Mouse (Mus musculus) lung, embryonic 14.5 days (tissue): Measurements from ENCODE around the gene Anxa9. TPM values are rescaled to one million over a fixed set of nuclear protein-coding genes. Genes with fewer than 3 reads are reported as not detected.
A peak's percentile ranks its signal among the peaks of the same experiment; 100 is the strongest.

ENCODE experiments used
- ATAC-seq: fragments of 200-750 bp; cut with Nextera tagmentation; 2 replicates; pipeline ENCODE4 v1.8.0; 2017; ENCODE audit warnings: mild to moderate bottlenecking, moderate TSS enrichment, moderate library complexity; ENCODE audit not compliant: insufficient read depth
- DNase-seq: peaks from one replicate; pipeline ENCODE4 v3.0.0-alpha.2; 2015
- H3K27ac ChIP-seq: fragments of 300-500 bp; sonication (generic); 2 replicates; pipeline ENCODE4 v1.5.1; 2014; ENCODE audit warnings: low read depth, mild to moderate bottlenecking, moderate library complexity
- H3K27me3 ChIP-seq: fragments of 300-500 bp; sonication (generic); 2 replicates; pipeline ENCODE4 v1.6.1; 2014; ENCODE audit warnings: low read length, control low read depth; ENCODE audit not compliant: insufficient read depth
- H3K36me3 ChIP-seq: fragments of 300-500 bp; sonication (generic); 2 replicates; pipeline ENCODE4 v1.6.1; 2014; ENCODE audit warnings: control low read depth; ENCODE audit not compliant: insufficient read depth
- H3K4me1 ChIP-seq: fragments of 300-500 bp; sonication (generic); 2 replicates; pipeline ENCODE4 v1.6.1; 2014; ENCODE audit warnings: antibody characterized with exemption, control low read depth; ENCODE audit not compliant: insufficient read depth
- H3K4me2 ChIP-seq: fragments of 300-500 bp; sonication (generic); 2 replicates; pipeline ENCODE4 v1.6.1; 2014; ENCODE audit warnings: mild to moderate bottlenecking
- H3K4me3 ChIP-seq: fragments of 300-500 bp; sonication (generic); 2 replicates; pipeline ENCODE4 v1.5.1; 2014; ENCODE audit warnings: low read depth, low read length
- H3K9ac ChIP-seq: fragments of 300-500 bp; sonication (generic); 2 replicates; pipeline ENCODE4 v1.6.1; 2014
- H3K9me3 ChIP-seq: fragments of 300-500 bp; sonication (generic); 2 replicates; pipeline ENCODE4 v1.6.1; 2016; ENCODE audit warnings: low read depth, low read length, control low read depth
- CTCF ChIP-seq: IDR thresholded peaks from 2 replicates; pipeline ENCODE4 v1.5.1; 2016; ENCODE audit warnings: antibody characterized with exemption, low read depth
- WGBS: fragments of 180-500 bp; shearing (Covaris S2); extraction: QIAGEN DNeasy Blood & Tissue Kit; methylation state at CpG from one replicate; pipeline ENCODE4 v1.1.7; 2014; 5-methylcytosine and 5-hydroxymethylcytosine counted together
- polyA plus RNA-seq: library from polyadenylated mRNA; unstranded; fragments of >200 nt; fragmentation: Nextera tagmentation; extraction: Ambion mirVana; gene quantifications from 2 replicates; pipeline ENCODE4 v1.2.1, GENCODE M21; 2014

The Anxa9 gene
- polyA plus RNA-seq, 1 experiment from 2014 or later, result 2.0 TPM

DNA sequence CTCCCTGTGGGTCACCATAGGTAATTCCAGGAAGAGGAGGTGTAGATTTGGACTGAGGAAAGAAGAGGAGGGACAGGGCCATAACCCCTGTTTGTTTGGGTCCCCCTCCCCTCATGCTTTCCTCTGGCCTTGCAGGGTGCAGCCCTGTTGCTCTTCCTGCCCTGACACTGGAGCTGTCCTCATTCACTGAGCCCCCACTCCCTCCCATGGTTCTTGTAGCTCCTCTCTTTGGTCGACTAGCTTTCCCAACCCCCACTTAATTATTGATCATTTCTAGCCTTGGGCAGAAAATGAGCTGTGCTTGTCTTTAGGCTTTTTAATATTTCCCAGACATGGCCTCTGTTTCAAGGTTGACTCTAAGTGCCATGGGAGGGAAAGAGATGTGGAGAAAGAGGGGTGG is 22.9 kb downstream of the Anxa9 start:
- H3K36me3 ChIP-seq, result peaks cover 15% of the 10 kb centered on the region; the same call in 1 of the 2 replicates
- no peak for TF ChIP-seq CTCF
- peak overlapping the region; percentile 83; the same call in 1 of the 2 replicates for H3K9ac ChIP-seq
- H3K4me1 ChIP-seq, result peaks cover 5% of the 10 kb centered on the region; the same call in 1 of the 2 replicates
- H3K4me3 ChIP-seq, result peak overlapping the region; percentile 59
- H3K27me3 ChIP-seq, result no peaks in the 10 kb centered on the region
- DNase-seq, result no peak
- H3K4me2 ChIP-seq, result peak overlapping the region; percentile 75
- no peaks in the 10 kb centered on the region for H3K9me3 ChIP-seq
- 10% methylated on average over 1 of the region's 1 CpGs for WGBS
- no peak for ATAC-seq
- H3K27ac ChIP-seq, result no peak overlapping the region

DNA sequence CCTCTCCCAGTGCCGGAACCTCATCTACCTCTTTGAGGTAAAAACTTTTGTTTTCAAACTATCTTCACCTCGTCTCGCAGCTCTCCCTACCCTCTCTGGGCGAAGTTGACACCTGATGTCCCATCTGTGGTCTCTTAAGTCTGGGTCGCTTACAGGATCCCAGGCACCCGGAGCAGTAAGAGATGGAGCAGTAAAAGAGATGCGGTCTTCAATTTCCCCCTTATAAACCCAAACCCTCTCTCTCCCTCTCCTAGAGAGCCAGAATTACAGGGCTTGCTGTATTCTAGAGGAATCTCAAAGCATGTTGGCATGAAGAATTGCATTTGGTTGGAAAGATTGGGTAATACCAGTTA is 23.4 kb downstream of the Anxa9 start:
- under 1% methylated on average over 7 of the region's 7 CpGs for WGBS
- DNase-seq, result no peak

DNA sequence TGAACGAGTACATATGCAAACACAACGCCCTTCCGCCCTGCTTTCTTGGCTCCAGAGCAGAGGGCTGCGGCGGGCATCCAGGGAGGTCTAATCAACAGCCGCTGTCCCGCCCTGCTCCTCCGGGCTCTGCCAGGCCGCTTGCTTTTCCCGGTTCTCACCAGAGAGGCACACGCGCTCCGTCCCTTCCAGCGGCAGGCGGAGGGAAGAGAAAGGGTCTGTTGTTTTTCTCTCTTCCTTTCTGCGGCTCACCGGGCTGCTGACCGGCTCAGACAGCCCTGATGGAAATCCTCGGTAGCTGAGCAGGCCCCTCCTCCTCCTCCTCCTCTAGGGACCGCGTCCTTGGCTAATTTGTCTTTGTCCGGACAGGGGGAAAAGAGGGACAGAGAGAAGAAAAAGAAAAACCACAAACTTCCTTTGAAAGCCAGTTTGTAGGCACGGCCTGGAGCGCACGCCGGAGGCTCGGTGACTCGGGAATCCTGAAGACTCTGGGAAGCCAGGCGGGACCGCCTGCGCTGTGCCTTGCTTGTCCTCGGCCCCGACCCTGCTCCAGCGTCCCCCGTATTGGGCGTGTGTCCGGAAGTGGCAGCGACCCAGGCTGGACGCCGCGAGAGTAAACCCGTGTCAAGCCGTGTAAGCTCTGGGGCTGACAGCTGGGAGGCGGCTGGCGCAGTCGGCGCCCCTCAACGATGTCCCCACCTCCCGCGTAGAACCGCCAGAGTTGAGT is 23.9 kb downstream of the Anxa9 start:
- Histone ChIP-seq H3K4me1 (peaks cover 5% of the 10 kb centered on the region; the same call in 1 of the 2 replicates), H3K4me2 (peak overlapping the region; percentile 75), H3K9ac (peak overlapping the region; percentile 83), H3K4me3 (peak overlapping the region; percentile 59), H3K9me3 (no peaks in the 10 kb centered on the region), H3K27me3 (no peaks in the 10 kb centered on the region), H3K27ac (peak overlapping the region; percentile 98), H3K36me3 (peaks cover 7% of the 10 kb centered on the region; the same call in 1 of the 2 replicates)
- under 1% methylated on average over 51 of the region's 51 CpGs for WGBS
- ATAC-seq, result peak; percentile 67
- peak; percentile 88 for DNase-seq
- TF ChIP-seq CTCF, result peak; percentile 47

More for the DNA sequence above, 23.4 kb downstream of the Anxa9 start:
- Histone ChIP-seq H3K4me3 (peak overlapping the region; percentile 59), H3K36me3 (peaks cover 13% of the 10 kb centered on the region; the same call in 1 of the 2 replicates), H3K9ac (peak overlapping the region; percentile 83), H3K4me2 (peak overlapping the region; percentile 75), H3K27me3 (no peaks in the 10 kb centered on the region), H3K9me3 (no peaks in the 10 kb centered on the region), H3K4me1 (peaks cover 5% of the 10 kb centered on the region; the same call in 1 of the 2 replicates), H3K27ac (peak overlapping the region; percentile 98)
- ATAC-seq, result no peak
- TF ChIP-seq CTCF, result no peak

DNA sequence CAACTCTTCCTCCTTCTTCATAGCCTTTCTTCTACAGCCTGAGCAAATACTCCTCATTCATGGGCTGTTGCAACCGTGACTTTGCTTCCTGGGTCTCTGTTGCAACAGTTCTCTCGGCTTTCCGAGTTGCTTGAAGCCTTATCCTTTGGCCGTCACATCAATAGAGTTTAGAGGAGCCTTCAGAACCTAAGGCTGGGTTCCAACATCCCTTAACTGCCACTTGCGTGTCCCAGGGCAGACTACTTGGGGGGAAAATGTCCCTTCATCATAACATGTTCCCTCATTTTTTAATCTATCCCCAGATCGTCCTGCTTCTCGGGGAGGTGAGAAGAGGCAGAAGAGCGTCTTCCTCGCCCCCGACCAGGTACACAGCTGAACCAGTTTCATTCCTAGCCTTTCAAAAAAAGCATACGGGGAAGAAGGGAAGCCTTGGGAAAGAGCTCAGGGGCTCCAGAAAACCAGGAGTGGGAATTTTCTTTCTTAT is 24.6 kb downstream of the Anxa9 start:
- DNase-seq (peak; percentile 58), ATAC-seq (no peak)
- H3K4me2 ChIP-seq, result peak overlapping the region; percentile 75
- H3K9ac ChIP-seq, result peak overlapping the region; percentile 83
- H3K9me3 ChIP-seq, result no peaks in the 10 kb centered on the region
- no peak for TF ChIP-seq CTCF
- H3K27ac ChIP-seq, result peak overlapping the region; percentile 98
- H3K36me3 ChIP-seq, result peaks cover 3% of the 10 kb centered on the region; the same call in 1 of the 2 replicates
- peak overlapping the region; percentile 59 for H3K4me3 ChIP-seq
- no peaks in the 10 kb centered on the region for H3K27me3 ChIP-seq
- peaks cover 5% of the 10 kb centered on the region; the same call in 1 of the 2 replicates for H3K4me1 ChIP-seq
- WGBS, result under 1% methylated on average over 11 of the region's 11 CpGs

DNA sequence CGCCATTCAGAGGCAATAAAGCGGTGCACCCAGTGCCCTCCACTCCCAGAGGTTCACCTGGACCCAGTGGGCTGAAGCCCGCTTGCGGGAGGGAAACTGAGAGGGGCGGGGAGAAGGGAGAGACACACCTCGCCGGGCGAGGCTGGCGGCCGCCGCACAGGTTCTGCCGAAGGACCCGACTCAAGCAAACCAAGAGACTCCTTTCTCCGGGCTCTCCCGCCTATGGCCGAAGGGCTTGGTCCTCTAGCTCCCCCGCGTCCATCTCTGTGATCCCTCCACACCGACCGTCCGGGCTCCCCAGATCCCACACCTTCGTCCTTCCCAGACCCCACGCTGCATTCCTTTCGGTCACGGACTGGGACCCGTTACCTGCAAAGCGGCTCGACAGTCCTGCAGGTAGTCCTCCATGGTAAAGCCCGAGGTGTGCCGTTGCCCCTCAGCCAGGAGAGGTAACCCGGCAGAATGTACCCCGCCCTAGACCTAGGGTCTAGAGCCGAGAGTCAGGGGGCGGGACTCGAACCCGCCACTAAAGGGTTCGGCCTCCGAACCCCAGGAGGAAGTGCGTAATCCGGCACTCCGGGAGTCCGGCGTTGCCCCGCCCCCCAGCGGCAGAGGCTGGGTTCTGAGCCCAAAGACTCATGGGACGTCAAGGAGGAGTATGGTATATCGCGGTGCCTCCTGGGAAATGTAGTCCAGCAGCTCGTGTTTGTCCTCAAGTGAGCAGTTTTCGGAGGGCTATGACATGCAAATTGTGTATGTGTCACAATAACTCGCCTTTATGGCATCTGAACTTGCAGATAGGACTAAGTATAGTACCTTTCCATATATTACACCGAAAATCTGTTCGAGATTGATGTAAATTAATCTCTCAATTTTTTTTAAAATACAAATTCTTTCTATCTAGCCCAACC is 25.5 kb downstream of the Anxa9 start, which contains the start of the genes Mindy1 and Prune1:
Gene Mindy1 (plus strand): TSS at position 130 of the 911 bp plus-strand sequence.
Gene Prune1 (minus strand): TSS at position 861 of the 911 bp plus-strand sequence.
- 0 out of 2 replicates have a peak, but pooled peaks cover 6% of the 10 kb centered on the region for H3K36me3 ChIP-seq
- peak within 1 kb of the TSS; percentile 59 for H3K4me3 ChIP-seq
- peak within 1 kb of the TSS; percentile 83 for H3K9ac ChIP-seq
- ATAC-seq (peak; percentile 89), DNase-seq (peak; percentile 99)
- no peaks in the 10 kb centered on the region for H3K9me3 ChIP-seq
- no peaks in the 10 kb centered on the region for H3K27me3 ChIP-seq
- H3K4me2 ChIP-seq, result peak within 1 kb of the TSS; percentile 75
- under 1% methylated on average over 51 of the region's 53 CpGs for WGBS
- peak; percentile 57 for TF ChIP-seq CTCF
- peak within 1 kb of the TSS; percentile 98 for H3K27ac ChIP-seq
- peaks cover 5% of the 10 kb centered on the region; the same call in 1 of the 2 replicates for H3K4me1 ChIP-seq

DNA sequence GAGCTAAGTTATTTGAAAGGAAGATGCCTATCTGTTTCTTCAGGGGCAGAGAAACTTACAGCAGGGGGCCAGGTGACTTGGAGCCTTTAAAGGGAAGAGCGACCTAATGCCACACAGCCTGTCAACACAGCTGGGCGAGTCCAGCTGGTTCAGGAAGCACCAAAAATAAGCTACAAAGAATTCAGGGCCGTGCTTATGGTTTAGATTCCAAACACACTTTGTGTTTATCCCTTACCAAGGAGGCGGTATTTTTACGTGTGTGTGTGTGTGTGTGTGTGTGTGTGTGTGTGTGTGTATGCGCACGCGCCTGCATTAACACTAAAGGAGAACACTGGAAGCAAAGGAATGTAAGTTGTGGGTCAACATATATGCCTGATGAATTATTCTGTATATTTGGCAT is 26.2 kb downstream of the Anxa9 start:
- 0 out of 2 replicates have a peak, but pooled peaks cover 6% of the 10 kb centered on the region for H3K36me3 ChIP-seq
- WGBS, result 9% methylated on average over 8 of the region's 8 CpGs
- TF ChIP-seq CTCF, result no peak
- ATAC-seq (no peak), DNase-seq (peak; percentile 70)
- no peaks in the 10 kb centered on the region for H3K27me3 ChIP-seq
- peak overlapping the region; percentile 69 for H3K9ac ChIP-seq
- peak overlapping the region; percentile 98 for H3K27ac ChIP-seq
- H3K4me2 ChIP-seq, result peak overlapping the region; percentile 75
- H3K4me3 ChIP-seq, result peak overlapping the region; percentile 59
- peaks cover 5% of the 10 kb centered on the region; the same call in 1 of the 2 replicates for H3K4me1 ChIP-seq
- H3K9me3 ChIP-seq, result no peaks in the 10 kb centered on the region
